Mouse (Mus musculus): ENCODE measurements at regions not wholly inside any gene's neighbourhood (a gene's known extent, or its start where the extent isn't known, plus 50 kb on each side); places are given as distances from the start of the nearest gene placed in this dataset.

DNA sequence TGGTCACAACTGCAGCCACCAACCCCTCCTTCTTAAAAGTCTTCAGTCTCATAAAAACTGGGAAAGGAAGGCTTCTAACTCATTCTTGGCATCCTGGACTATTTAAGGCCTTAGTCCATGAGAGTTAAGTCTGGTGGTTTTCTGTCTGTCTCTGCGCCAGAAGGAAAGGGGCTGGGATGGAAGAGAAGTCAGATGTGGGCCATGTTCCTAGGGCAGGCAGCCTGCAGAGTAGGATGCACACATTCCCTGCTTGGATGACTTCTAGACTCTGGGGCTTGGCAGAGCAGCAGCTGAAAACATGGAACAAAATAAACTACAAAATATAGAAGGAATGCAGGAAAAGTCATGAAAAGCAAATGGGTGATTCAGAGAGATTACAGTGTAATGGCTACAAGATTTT is 140.8 kb upstream of the Slit3 start:
- TF ChIP-seq CTCF (IDR thresholded peaks at IDR 0.05; ENCODE audit: low read depth) = no peak
- no peak for TF ChIP-seq EP300 (IDR thresholded peaks at IDR 0.05; ENCODE audit: low read depth)
